In the genomic region with DNA sequence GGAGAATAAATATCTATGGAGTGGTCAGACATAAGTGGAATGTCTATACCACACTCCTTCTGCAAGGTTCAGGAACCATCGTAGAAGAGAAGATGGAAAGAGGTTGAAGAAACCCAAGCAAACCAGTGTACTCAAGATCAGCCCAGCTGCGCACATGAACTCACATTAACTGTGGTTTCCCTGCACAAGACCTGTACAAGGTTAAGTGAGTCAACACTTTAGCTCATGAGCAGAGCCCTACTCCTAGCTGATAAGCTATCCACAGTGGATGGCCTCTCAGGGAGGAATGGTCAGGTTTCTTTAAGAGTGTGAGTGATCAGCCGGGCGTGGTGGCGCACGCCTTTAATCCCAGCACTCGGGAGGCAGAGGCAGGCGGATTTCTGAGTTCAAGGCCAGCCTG, we compare ENCODE assay signal across 15 mouse cellular contexts.
"Had no signal": no experiment of that assay in that cellular context is flagged by ENCODE, and none has a peak within 500 bp of the region (broad histone marks: within the 10 kb centered on the region; RNA-seq: fewer than 3 reads in every experiment).

No protein-coding gene starts in this region.

- H3K9me3 ChIP-seq: kidney, embryonic 15.5 days; limb, embryonic 10.5 days; megakaryocyte, embryonic 14.5 days; midbrain, embryonic 10.5 days; midbrain, embryonic 13.5 days; neural tube, embryonic 13.5 days; stomach, embryonic 15.5 days had no signal

- H3K36me3 ChIP-seq: kidney, embryonic 15.5 days; limb, embryonic 10.5 days; limb, embryonic 13.5 days; midbrain, embryonic 10.5 days; midbrain, embryonic 13.5 days; neural tube, embryonic 13.5 days had no signal

- DNase-seq: layer of hippocampus, adult 9-11 months; right cerebral cortex, postnatal 25 days; thymus, adult 18-20 months had no signal

- H3K27me3 ChIP-seq: kidney, embryonic 15.5 days; megakaryocyte, embryonic 14.5 days; neural tube, embryonic 13.5 days; stomach, embryonic 15.5 days had no signal

- H3K27ac ChIP-seq: limb, embryonic 10.5 days; limb, embryonic 13.5 days; liver, embryonic 14.5 days; midbrain, embryonic 10.5 days; midbrain, embryonic 13.5 days; neural tube, embryonic 13.5 days had no signal

- H3K4me1 ChIP-seq: megakaryocyte, embryonic 14.5 days; midbrain, embryonic 13.5 days had no signal

- H3K9ac ChIP-seq: kidney, embryonic 15.5 days; limb, embryonic 13.5 days; liver, embryonic 14.5 days; midbrain, embryonic 13.5 days; neural tube, embryonic 13.5 days; stomach, embryonic 15.5 days had no signal

- H3K4me2 ChIP-seq: kidney, embryonic 15.5 days; limb, embryonic 13.5 days; midbrain, embryonic 13.5 days; neural tube, embryonic 13.5 days; stomach, embryonic 15.5 days had no signal

- H3K4me3 ChIP-seq: kidney, embryonic 15.5 days; limb, embryonic 10.5 days; limb, embryonic 13.5 days; megakaryocyte, embryonic 14.5 days; midbrain, embryonic 10.5 days; midbrain, embryonic 13.5 days; myocyte; neural tube, embryonic 13.5 days; stomach, embryonic 15.5 days had no signal

- ATAC-seq: intestine, postnatal 0 days; midbrain, embryonic 13.5 days; midbrain, embryonic 16.5 days had no signal
